Mouse (Mus musculus): Measurements from ENCODE around the gene Zfp950.

GRCm38 (mm10) chr19:61131096-61131495 lies 9.5 kb downstream of the Zfp950 start:
- TF ChIP-seq CTCF (IDR thresholded peaks at IDR 0.05; ENCODE audit: low read depth, low read length) (no peak), POLR2A (IDR thresholded peaks at IDR 0.05; ENCODE audit: extremely low read depth, insufficient read depth, low read length) (no peak)

Data from liver, adult 2 months (tissue).